Mouse (Mus musculus): ENCODE data around the gene Itgb2.

DNA sequence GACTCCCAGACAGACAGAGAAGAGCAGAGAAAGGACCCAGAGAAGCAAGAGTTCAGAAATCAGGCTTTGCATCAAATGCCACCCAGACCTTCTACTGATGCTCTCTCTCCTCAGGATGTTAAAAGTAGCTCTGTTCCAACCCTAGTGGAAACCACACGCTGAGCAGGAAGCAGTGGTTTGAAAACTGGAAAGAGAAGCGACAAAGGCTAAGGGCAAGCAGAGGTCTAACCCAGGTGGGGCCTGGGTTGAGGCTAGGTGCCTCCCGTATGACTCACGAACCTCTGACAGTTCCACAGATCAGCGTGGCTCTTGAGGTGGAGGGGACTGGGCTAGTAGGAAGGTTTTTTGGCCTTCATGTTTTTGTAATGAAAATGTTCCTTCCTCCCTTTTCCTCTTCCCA, 9.6 kb upstream of the Itgb2 start:
- TF ChIP-seq CTCF (IDR thresholded peaks at IDR 0.05; ENCODE audit: extremely low read depth, insufficient read length, insufficient replicate concordance, low read depth, low read length), result no peak
- no peak for TF ChIP-seq POLR2A (IDR thresholded peaks at IDR 0.05; ENCODE audit: low read depth, low read length)
